Mouse (Mus musculus): ENCODE measurements at regions not wholly inside any gene's neighbourhood (a gene's known extent, or its start where the extent isn't known, plus 50 kb on each side); places are given as distances from the start of the nearest gene placed in this dataset.

- no peak for DNase-seq
- intact Hi-C loops (cut with DNase I): no loop called here
Measured at GRCm38 (mm10) chr5:12922889-12923288, 202.3 kb upstream of the Sema3a start.

DNA sequence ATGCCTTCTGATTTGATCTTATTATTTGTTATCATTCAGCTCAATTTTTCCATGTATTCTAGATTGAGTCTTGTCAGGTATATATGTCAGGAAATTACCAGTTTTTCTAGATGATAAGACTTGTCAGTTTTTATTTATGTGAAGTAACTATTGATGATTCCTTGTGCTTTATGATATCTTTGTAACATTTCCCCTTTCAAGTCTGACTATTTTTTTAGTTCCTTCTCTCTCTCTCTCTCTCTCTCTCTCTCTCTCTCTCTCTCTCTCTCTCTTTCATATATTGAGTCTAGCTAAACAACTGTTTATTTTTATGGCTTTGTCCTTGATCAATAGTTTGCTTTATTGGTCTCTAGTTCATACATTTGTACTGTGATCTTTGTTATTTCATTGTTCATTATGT lies 199.7 kb upstream of the Sema3a start:
- no peak for DNase-seq
- intact Hi-C loops (cut with DNase I): no loop called here

GRCm38 (mm10) chr5:12926289-12926688 lies 198.9 kb upstream of the Sema3a start:
- intact Hi-C loops (cut with DNase I): no loop called here
- DNase-seq: no peak

DNA sequence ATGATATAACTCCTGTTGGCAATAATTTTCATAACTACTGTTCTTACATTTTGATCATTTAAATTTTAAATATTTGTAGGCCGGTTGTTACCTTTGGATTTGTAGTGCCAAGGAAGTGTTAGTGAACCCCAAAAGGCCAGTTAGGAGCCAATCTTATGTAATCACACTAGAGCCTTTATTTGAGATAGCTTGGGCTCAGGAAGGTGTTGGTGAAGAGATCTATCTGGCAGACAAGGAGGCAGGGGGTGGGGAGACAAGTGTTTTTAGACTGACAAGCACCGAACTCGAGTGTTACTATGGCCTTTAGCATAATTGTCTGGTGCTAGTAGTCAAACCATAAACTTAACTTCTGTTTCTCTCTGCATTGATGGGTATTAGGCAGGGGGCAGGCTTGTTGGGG lies 198.0 kb upstream of the Sema3a start:
- intact Hi-C loops (cut with DNase I): no loop called here
- no peak for DNase-seq

DNA sequence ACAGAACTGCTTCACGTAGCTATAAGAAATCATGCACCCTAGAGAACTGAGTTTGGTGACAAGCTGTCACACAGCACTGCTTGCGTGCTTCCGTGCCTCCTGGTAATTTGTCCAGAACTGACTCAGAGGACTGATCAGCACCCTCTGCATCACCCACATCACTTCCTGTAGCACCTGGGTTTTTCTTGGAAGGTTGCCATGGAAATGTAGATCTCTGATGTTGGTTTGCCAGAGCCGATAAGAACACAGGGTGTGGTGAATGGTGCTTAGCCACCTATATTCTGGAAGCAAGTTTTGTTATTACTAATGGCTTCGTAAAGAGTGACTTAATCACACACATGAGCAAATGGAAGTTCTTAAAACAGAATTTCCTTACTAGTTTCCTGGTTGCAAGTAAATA lies 188.2 kb upstream of the Sema3a start:
- no peak for DNase-seq
- intact Hi-C loops (cut with DNase I): no loop called here

- DNase-seq: no peak
- intact Hi-C loops (cut with DNase I): no loop called here
Measured at GRCm38 (mm10) chr5:12938162-12938852, 186.9 kb upstream of the Sema3a start.

DNA sequence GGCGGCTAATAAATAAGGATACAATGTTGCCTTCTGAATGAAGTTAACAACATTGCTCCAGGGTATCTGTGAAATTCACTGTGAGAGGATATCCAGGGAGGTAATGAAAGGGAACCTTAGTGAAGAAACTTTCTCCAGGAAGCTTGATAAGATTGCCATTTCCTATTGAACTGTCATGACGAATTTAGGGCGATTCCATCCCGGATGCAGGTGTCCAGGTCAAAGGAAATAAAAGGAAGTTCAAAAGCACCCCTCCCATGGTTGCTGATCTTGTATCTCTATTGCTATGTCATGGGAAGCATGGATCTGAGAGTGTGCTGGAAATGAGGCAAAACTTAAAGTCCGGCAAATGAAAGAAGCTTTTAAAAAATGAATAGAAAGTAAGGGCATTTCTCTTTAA lies 180.7 kb upstream of the Sema3a start:
- intact Hi-C loops (cut with DNase I): no loop called here
- DNase-seq: no peak

GRCm38 (mm10) chr5:12948472-12948871 lies 176.7 kb upstream of the Sema3a start:
- intact Hi-C loops (cut with DNase I): loop anchor here (1.0 kb wide), 1 partner anchor 16 kb away; no protein-coding TSS in a partner anchor
- DNase-seq: no peak

DNA sequence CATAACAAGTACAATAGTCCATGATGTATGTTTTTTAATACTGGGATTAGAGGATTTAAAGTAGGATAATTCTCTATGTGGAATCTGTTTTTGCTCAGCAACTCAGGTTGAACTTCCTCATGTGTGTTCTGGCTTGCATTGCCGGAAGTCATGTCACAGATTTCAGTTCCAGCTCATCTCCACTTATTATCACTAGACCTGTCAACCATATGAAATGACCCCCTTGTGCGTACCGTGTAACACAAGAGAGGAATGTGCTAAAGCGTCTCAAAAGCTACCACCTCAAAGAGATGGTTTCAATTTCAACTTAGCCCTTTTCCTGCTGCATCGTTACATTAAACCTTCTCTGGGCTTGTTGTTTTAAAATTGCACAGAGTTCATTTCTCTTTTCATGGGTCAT lies 154.2 kb upstream of the Sema3a start:
- intact Hi-C loops (cut with DNase I): no loop called here
- DNase-seq: no peak

DNA sequence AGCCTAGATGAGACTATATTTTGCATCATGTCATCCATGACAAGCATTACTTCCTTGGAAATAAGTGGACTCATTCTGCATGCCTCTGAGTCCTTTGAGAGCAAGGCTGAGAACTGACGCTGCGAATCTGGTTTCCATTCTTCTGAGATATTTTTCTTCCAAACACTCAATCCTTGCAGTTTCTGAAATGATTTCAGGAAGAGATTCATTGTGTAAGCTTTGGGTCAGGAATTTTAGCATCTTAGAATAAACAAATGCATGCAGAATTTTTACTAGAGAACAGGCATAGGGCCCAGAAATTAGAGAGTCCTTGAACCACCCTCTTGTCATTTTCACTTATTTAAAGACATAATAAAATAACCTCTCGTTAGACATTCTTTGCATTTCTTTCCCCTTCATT lies 151.5 kb upstream of the Sema3a start:
- intact Hi-C loops (cut with DNase I): no loop called here
- DNase-seq: no peak

- DNase-seq: no peak
- intact Hi-C loops (cut with DNase I): no loop called here
Measured at GRCm38 (mm10) chr5:12976015-12976742, 149.0 kb upstream of the Sema3a start.

DNA sequence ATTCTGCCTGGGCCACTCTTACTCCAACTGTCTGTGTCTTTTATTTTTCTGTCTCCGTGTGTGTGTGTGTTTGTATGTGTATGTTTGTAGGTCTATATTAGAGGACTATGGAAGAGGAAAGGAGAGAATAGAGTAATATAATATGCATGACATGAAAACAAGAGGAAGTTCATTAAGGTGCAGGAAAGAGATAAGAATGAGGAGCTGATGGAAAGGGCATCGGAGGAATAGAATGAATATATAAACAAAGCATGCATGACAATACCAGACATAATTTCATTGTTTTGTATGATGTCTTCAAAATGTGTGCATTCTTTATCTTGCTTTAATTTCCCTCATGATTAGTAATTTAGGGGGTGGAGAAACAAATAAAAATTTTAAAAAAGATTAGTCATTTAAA lies 147.3 kb upstream of the Sema3a start:
- intact Hi-C loops (cut with DNase I): no loop called here
- DNase-seq: no peak

- no peak for DNase-seq
- intact Hi-C loops (cut with DNase I): no loop called here
Measured at GRCm38 (mm10) chr5:12993826-12994225, 131.4 kb upstream of the Sema3a start.

GRCm38 (mm10) chr5:12997440-12997839 lies 127.8 kb upstream of the Sema3a start:
- intact Hi-C loops (cut with DNase I): no loop called here
- DNase-seq: no peak

GRCm38 (mm10) chr5:13007132-13007531 lies 118.1 kb upstream of the Sema3a start:
- no peak for DNase-seq
- intact Hi-C loops (cut with DNase I): no loop called here

DNA sequence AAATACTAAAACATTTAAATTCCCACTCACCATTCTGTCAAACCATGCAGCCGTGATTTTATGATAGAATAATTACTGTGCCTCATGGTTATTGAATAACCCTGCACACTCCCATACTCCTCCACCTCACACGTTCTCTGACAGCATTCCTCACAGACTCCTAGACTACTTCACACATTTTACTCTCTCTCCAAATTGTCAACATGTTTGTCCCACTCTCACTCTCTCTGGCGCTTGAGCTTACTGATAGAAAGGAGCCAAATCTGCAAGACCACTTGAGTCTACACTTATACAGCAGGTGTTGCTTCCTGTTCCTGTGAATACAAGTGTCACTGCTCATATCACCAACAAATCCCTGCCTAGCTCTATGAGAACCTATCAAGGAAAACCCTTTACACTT lies 102.9 kb upstream of the Sema3a start:
- intact Hi-C loops (cut with DNase I): no loop called here
- no peak for DNase-seq

GRCm38 (mm10) chr5:13033332-13033731 lies 91.9 kb upstream of the Sema3a start:
- no peak for DNase-seq
- intact Hi-C loops (cut with DNase I): no loop called here

DNA sequence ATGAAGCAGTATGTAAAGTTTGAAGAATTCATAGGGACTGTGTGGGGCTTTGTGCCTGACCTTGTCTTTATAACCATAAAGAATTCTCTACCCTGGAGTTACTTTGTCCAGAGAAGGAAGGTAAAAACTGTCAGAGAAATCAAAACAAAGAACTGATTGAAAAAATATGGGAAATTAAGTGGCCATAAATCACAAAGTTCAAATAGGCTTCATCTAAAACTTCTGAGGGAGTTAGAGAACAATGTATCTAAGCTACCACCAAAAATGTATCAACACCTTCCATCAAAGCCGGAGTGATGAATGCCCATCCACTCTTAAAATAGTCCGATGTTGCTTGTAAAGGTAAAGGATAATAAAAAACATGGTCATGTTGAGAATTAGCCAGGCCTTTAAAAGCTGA lies 89.1 kb upstream of the Sema3a start:
- DNase-seq: no peak
- intact Hi-C loops (cut with DNase I): no loop called here

- intact Hi-C loops (cut with DNase I): no loop called here
- DNase-seq: no peak
Measured at GRCm38 (mm10) chr5:13058883-13059423, 66.3 kb upstream of the Sema3a start.

GRCm38 (mm10) chr5:13066942-13067341 lies 58.3 kb upstream of the Sema3a start:
- DNase-seq: no peak
- intact Hi-C loops (cut with DNase I): no loop called here

Measured in heart, postnatal 36 days (tissue).